Mouse (Mus musculus) splenic B cell, adult 2 months (primary cell): ENCODE results near the gene Med26.
A peak's percentile ranks its signal among the peaks of the same experiment; 100 is the strongest.

Source experiments
- DNase-seq: peaks from one replicate; pipeline ENCODE4 v3.0.0-alpha.2; 2011; ENCODE audit warnings: low read depth, low spot score
- H3K27me3 ChIP-seq: 2 replicates; pipeline ENCODE4 v1.6.1; 2012; ENCODE audit warnings: mild to moderate bottlenecking, low read length, moderate library complexity, mixed read lengths; ENCODE audit not compliant: control insufficient read depth, poor library complexity, insufficient read depth, severe bottlenecking
- H3K36me3 ChIP-seq: 2 replicates; pipeline ENCODE4 v1.6.1; 2012; ENCODE audit warnings: mild to moderate bottlenecking, low read length, moderate library complexity, mixed read lengths; ENCODE audit not compliant: control insufficient read depth, poor library complexity, insufficient read depth, severe bottlenecking

Med26 gene

GRCm38 (mm10) chr8:72507505-72507904 is 40.6 kb downstream of the Med26 start:
- DNase-seq: no peak
- Histone ChIP-seq H3K36me3 (no peaks in the 10 kb centered on the region; the same call in 1 of the 2 replicates), H3K27me3 (no peaks in the 10 kb centered on the region)

GRCm38 (mm10) chr8:72504637-72505314 is 43.3 kb downstream of the Med26 start:
- Histone ChIP-seq H3K36me3 (no peaks in the 10 kb centered on the region; the same call in 1 of the 2 replicates), H3K27me3 (no peaks in the 10 kb centered on the region)
- no peak for DNase-seq

GRCm38 (mm10) chr8:72504137-72504536 is 43.9 kb downstream of the Med26 start:
- Histone ChIP-seq H3K27me3 (no peaks in the 10 kb centered on the region), H3K36me3 (no peaks in the 10 kb centered on the region; the same call in 1 of the 2 replicates)
- no peak for DNase-seq

DNA sequence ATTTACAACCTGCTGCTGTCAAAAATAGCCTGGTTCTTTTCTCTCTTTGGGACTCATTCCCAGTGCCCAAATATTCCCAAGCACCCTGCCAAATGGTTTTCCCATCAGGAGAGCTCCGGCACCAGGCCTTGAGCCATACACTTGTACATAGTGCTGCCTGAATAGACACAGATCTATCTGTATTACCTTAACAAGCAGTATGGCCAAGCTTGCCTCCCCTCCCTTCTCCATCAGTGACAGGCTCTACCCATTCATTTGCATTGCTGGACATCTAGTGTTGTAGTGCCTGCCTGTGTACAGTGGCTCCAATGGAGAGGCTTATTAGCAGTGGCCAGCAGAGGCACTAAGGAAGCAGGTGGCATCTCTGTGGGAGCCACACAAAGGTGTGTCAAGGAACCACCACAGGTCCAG is 47.5 kb downstream of the Med26 start:
- Histone ChIP-seq H3K27me3 (no peaks in the 10 kb centered on the region), H3K36me3 (peaks cover 6% of the 10 kb centered on the region)
- no peak for DNase-seq

DNA sequence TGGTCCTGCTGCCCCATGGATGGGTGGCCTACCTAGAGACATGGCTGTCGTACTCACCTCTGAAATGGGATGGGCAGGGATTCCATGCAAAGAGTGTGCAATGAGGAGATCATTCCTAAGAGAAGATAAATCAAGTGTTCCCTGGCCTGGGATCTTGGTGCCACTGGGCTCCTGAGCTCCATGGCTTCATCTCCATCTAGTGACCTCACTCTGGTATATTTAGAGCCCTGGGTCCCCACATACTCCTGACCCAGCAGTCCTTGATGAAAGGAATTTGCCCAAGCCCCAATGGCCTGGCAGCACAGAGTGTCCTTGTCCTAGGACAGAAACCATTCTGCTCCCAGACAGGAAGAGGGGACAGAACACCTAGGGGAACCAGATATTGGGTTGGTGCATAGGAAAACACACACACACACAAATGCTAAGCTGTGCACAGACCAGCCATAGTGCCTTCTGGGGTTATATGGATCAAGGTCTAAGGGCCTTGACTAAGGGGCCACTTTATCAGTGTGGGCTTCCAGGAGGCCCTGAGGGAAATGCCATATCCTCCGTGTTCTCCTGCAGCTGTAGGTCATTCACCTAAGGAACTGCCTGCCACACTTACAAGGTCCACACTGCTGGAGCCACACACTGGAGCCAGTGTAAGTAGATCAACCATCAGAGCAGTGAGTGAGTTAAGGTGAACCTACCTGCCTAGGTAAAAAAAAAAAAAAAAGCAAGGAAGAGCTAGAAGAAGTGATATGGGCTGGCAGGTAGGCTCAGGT is 48.4 kb downstream of the Med26 start:
- Histone ChIP-seq H3K36me3 (peaks cover 6% of the 10 kb centered on the region), H3K27me3 (no peaks in the 10 kb centered on the region)
- no peak for DNase-seq

GRCm38 (mm10) chr8:72498527-72498926 is 49.5 kb downstream of the Med26 start:
- H3K36me3 ChIP-seq: peaks cover 6% of the 10 kb centered on the region
- H3K27me3 ChIP-seq: no peaks in the 10 kb centered on the region
- DNase-seq: no peak

GRCm38 (mm10) chr8:72497911-72498310 is 50.2 kb downstream of the Med26 start:
- peaks cover 6% of the 10 kb centered on the region for H3K36me3 ChIP-seq
- DNase-seq: no peak
- no peaks in the 10 kb centered on the region for H3K27me3 ChIP-seq

DNA sequence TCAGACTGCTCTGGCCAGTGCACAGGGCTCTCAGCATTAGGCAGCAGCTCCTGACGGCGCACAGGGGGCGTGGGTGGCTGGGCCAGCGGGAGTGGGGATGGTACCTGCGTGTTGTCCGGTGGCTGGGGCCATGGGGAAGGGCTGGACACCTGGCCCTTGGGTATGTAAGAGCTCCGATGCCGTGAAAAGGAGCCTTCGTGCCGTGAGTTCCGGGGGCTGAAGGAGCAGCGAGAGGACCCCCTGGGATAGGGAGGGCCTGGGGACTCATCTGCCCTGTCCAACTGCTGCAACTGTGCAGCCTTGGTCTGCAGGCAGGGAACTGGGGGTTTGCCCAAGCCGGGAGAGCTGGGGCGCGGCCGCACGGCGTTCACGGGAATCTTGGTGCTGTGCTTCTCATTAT is 51.9 kb downstream of the Med26 start:
- no peak for DNase-seq
- peaks cover 6% of the 10 kb centered on the region for H3K36me3 ChIP-seq
- no peaks in the 10 kb centered on the region for H3K27me3 ChIP-seq

GRCm38 (mm10) chr8:72495411-72496111 is 52.5 kb downstream of the Med26 start:
- H3K36me3 ChIP-seq: peaks cover 6% of the 10 kb centered on the region
- no peak for DNase-seq
- H3K27me3 ChIP-seq: no peaks in the 10 kb centered on the region

- DNase-seq: peak; percentile 29
- peaks cover 6% of the 10 kb centered on the region; the same call in 1 of the 2 replicates for H3K36me3 ChIP-seq
Measured at GRCm38 (mm10) chr8:72493381-72493780, 54.7 kb downstream of the Med26 start.

DNA sequence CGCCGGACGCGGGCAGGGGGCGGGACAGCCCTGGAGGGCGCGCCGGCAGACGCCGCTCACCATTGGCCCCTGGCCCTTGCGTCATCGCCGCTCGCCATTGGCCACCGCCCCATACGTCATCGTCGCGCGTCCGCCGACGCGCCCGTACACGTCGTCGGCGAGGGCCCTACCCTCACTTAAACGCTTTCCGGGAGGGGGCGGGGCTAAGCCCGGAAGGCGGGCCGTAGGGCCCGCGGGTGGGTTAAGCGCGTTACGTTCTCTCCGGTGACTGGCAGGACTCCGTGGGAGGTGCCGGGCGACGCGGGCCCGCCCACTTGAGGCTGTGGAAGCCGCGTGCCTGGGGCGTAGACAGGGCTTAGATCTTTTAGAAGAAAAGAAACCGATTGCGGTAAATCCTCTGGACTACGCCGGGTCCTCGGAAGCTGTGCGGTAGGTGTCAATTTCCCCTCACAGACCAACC is 55.4 kb downstream of the Med26 start:
- H3K27me3 ChIP-seq: no peaks in the 10 kb centered on the region
- peaks cover 7% of the 10 kb centered on the region; the same call in 1 of the 2 replicates for H3K36me3 ChIP-seq
- peak; percentile 100 for DNase-seq

More at GRCm38 (mm10) chr8:72493381-72493780, 54.7 kb downstream of the Med26 start:
- no peaks in the 10 kb centered on the region for H3K27me3 ChIP-seq

GRCm38 (mm10) chr8:72491680-72492621 is 56.1 kb downstream of the Med26 start, which contains the start of gene Slc35e1:
Gene Slc35e1, minus strand, starts transcription at chr8:72492614.
- DNase-seq: peak; percentile 73
- Histone ChIP-seq H3K36me3 (peaks cover 7% of the 10 kb centered on the region), H3K27me3 (no peaks in the 10 kb centered on the region)

GRCm38 (mm10) chr8:72491017-72491416 is 57.1 kb downstream of the Med26 start:
- Histone ChIP-seq H3K27me3 (no peaks in the 10 kb centered on the region), H3K36me3 (peaks cover 3% of the 10 kb centered on the region; the same call in 1 of the 2 replicates)
- DNase-seq: no peak

DNA sequence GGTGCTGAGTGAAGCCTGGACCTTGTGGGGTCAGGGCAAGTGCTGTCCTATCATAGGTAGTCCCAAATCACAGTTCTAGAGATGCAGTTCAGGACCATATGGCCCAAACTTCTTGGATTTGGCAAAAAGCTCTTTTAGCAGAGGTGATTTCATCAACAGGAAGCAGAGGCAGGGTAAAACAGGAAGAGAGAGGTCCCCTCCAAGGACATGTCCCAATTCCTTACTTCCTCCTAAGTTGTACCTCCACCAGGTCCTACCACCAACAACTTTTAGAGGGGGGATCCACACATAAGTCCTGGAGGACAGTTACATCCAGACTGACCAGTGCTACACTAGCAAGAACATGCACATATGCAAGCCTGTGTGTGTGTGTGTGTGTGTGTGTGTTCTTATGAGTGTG is 61.1 kb downstream of the Med26 start:
- DNase-seq: no peak
- H3K27me3 ChIP-seq: no peaks in the 10 kb centered on the region

More for the DNA sequence above, 61.1 kb downstream of the Med26 start:
- peaks cover 4% of the 10 kb centered on the region for H3K36me3 ChIP-seq
